Mouse (Mus musculus) erythroblast, adult 5-6 weeks (primary cell): ENCODE measurements around the gene Hipk1. TPM values are rescaled to one million over a fixed set of nuclear protein-coding genes. Genes with fewer than 3 reads are reported as not detected.

Source experiments
- ATAC-seq: replicated peaks from 2 replicates; pipeline ENCODE4 v1.8.0; 2016; ENCODE audit warnings: moderate number of reproducible peaks, mild to moderate bottlenecking, moderate TSS enrichment, inconsistent platforms; ENCODE audit not compliant: poor library complexity, low FRiP score, severe bottlenecking
- total RNA-seq, 2 experiments: library from RNA; stranded (forward) in 1 of 2; stranded (reverse) in 1 of 2; fragments of 150-400 nt in 1 of 2; fragments of 200-764, 138-1000 nt in 1 of 2; gene quantifications; 2 replicates each; pipeline versions ENCODE4 v1.2.3 to v1.2.4; 2015 to 2017; ENCODE audit warnings: low replicate concordance in 2 of 2

Hipk1 gene
- total RNA-seq, 2 experiments from 2014 or later, result 491 to 752 TPM

GRCm38 (mm10) chr3:103799507-103799906, 8.1 kb upstream of the Hipk1 start:
- ATAC-seq, result peak; percentile 89

- no peak for ATAC-seq
These were observed 5.0 kb upstream of the Hipk1 start for GRCm38 (mm10) chr3:103796389-103796788.

GRCm38 (mm10) chr3:103792566-103792965, 1.2 kb upstream of the Hipk1 start:
- ATAC-seq, result no peak

GRCm38 (mm10) chr3:103792111-103792406, 696 bp upstream of the Hipk1 start:
- ATAC-seq, result peak; percentile 8

GRCm38 (mm10) chr3:103790346-103791145, 817 bp downstream of the Hipk1 start:
- ATAC-seq, result peak; percentile 40

- ATAC-seq, result peak; percentile 56
These were observed 1.4 kb downstream of the Hipk1 start for GRCm38 (mm10) chr3:103789891-103790345.

GRCm38 (mm10) chr3:103789096-103789495, 2.3 kb downstream of the Hipk1 start:
- no peak for ATAC-seq

- no peak for ATAC-seq
These were observed 4.1 kb downstream of the Hipk1 start for GRCm38 (mm10) chr3:103787225-103787624.

- no peak for ATAC-seq
These were observed 8.3 kb downstream of the Hipk1 start for GRCm38 (mm10) chr3:103782844-103783609.

- ATAC-seq, result no peak
These were observed 10.6 kb downstream of the Hipk1 start for GRCm38 (mm10) chr3:103780777-103781176.

- no peak for ATAC-seq
These were observed 11.1 kb downstream of the Hipk1 start for GRCm38 (mm10) chr3:103780271-103780670.

GRCm38 (mm10) chr3:103779183-103779582, 12.2 kb downstream of the Hipk1 start:
- no peak for ATAC-seq

- no peak for ATAC-seq
These were observed 12.7 kb downstream of the Hipk1 start for GRCm38 (mm10) chr3:103778660-103779059.

GRCm38 (mm10) chr3:103777940-103778339, 13.4 kb downstream of the Hipk1 start:
- no peak for ATAC-seq

- no peak for ATAC-seq
These were observed 17.4 kb downstream of the Hipk1 start for GRCm38 (mm10) chr3:103774009-103774408.

- ATAC-seq, result peak; percentile 45; the same call in 1 of the 2 replicates
These were observed 17.9 kb downstream of the Hipk1 start for GRCm38 (mm10) chr3:103773508-103773907.

- no peak for ATAC-seq
These were observed 18.5 kb downstream of the Hipk1 start for GRCm38 (mm10) chr3:103772846-103773245.

GRCm38 (mm10) chr3:103771531-103772130, 19.7 kb downstream of the Hipk1 start:
- ATAC-seq, result no peak

GRCm38 (mm10) chr3:103766789-103767188, 24.6 kb downstream of the Hipk1 start:
- ATAC-seq, result no peak

- ATAC-seq, result no peak
These were observed 31.9 kb downstream of the Hipk1 start for GRCm38 (mm10) chr3:103759261-103759970.
